23 mouse cellular contexts compared by ENCODE assay signal in genomic region chr2:165262274-165262990, GRCm38 (mm10). TPM values are rescaled to one million over a fixed set of nuclear protein-coding genes. Genes with fewer than 3 reads are reported as not detected.
DNase-seq lines count a peak whose midpoint lies in the region; ATAC-seq and TF ChIP-seq lines count a peak whose summit lies in the region.
"Had no signal": no experiment of that assay in that cellular context is flagged by ENCODE, and none has a peak within 500 bp of the region (broad histone marks: within the 10 kb centered on the region; RNA-seq: fewer than 3 reads in every experiment).

No protein-coding gene starts in this region.

- H3K27me3 ChIP-seq in hindbrain, embryonic 10.5 days (ENCODE audit: insufficient read depth, poor library complexity, severe bottlenecking) = peaks cover 79% of the 10 kb centered on the region
- no peaks in the 10 kb centered on the region for H3K27me3 ChIP-seq in hindbrain, postnatal 0 days (ENCODE audit: insufficient read depth, low read length)
- H3K27me3 ChIP-seq in midbrain, postnatal 0 days (ENCODE audit: insufficient read depth, low read length) = no peaks in the 10 kb centered on the region
- no peaks in the 10 kb centered on the region for H3K27me3 ChIP-seq in midbrain, embryonic 15.5 days (replicated peaks)

- WGBS in hindbrain, embryonic 10.5 days = 69% methylated on average over 18 of the region's 18 CpGs
- 62% methylated on average over 18 of the region's 18 CpGs for WGBS in hindbrain, postnatal 0 days
- WGBS in midbrain, postnatal 0 days = 69% methylated on average over 18 of the region's 18 CpGs
- 68% methylated on average over 18 of the region's 18 CpGs for WGBS in midbrain, embryonic 15.5 days

- H3K9me3 ChIP-seq in hindbrain, embryonic 10.5 days = no peaks in the 10 kb centered on the region
- H3K9me3 ChIP-seq in hindbrain, postnatal 0 days (ENCODE audit: low read length) = no peaks in the 10 kb centered on the region
- H3K9me3 ChIP-seq in midbrain, postnatal 0 days (ENCODE audit: low read length) = no peaks in the 10 kb centered on the region
- no peaks in the 10 kb centered on the region for H3K9me3 ChIP-seq in midbrain, embryonic 15.5 days
- H3K9me3 ChIP-seq: embryonic facial prominence, embryonic 15.5 days; G1E; hindbrain, embryonic 15.5 days; intestine, embryonic 15.5 days had no signal

- H3K36me3 ChIP-seq in hindbrain, embryonic 10.5 days = no peaks in the 10 kb centered on the region
- no peaks in the 10 kb centered on the region for H3K36me3 ChIP-seq in hindbrain, postnatal 0 days (ENCODE audit: insufficient read depth, low read length)
- no peaks in the 10 kb centered on the region for H3K36me3 ChIP-seq in midbrain, postnatal 0 days (ENCODE audit: insufficient read depth, low read length)
- no peaks in the 10 kb centered on the region for H3K36me3 ChIP-seq in midbrain, embryonic 15.5 days (replicated peaks)
- H3K36me3 ChIP-seq: embryonic facial prominence, embryonic 15.5 days; G1E; hindbrain, embryonic 15.5 days; intestine, embryonic 15.5 days had no signal

- ATAC-seq in hindbrain, postnatal 0 days = no peak
- ATAC-seq in midbrain, postnatal 0 days (ENCODE audit: low FRiP score) = no peak
- no peak for ATAC-seq in midbrain, embryonic 15.5 days (replicated peaks)
- ATAC-seq in megakaryocyte, adult 5-6 weeks (ENCODE audit: poor library complexity, severe bottlenecking) = peak; percentile 18; the same call in 1 of the 2 replicates
- ATAC-seq: forebrain, embryonic 14.5 days; forebrain, postnatal 0 days; intestine, embryonic 15.5 days; Patski had no signal

- H3K4me2 ChIP-seq in hindbrain, postnatal 0 days (ENCODE audit: low read depth, low read length) = no peak overlapping the region
- no peak overlapping the region for H3K4me2 ChIP-seq in midbrain, postnatal 0 days (ENCODE audit: low read depth, low read length, poor library complexity, severe bottlenecking)
- H3K4me2 ChIP-seq in midbrain, embryonic 15.5 days = no peak overlapping the region
- H3K4me2 ChIP-seq: embryonic facial prominence, embryonic 15.5 days; heart, embryonic 11.5 days; hindbrain, embryonic 15.5 days; intestine, embryonic 15.5 days had no signal

- H3K4me3 ChIP-seq in hindbrain, embryonic 10.5 days = no peak overlapping the region
- no peak overlapping the region for H3K4me3 ChIP-seq in hindbrain, postnatal 0 days (ENCODE audit: low read length)
- H3K4me3 ChIP-seq in midbrain, postnatal 0 days (ENCODE audit: low read depth, low read length) = no peak overlapping the region
- no peak overlapping the region for H3K4me3 ChIP-seq in midbrain, embryonic 15.5 days
- H3K4me3 ChIP-seq: embryonic facial prominence, embryonic 15.5 days; gastrocnemius, adult 2 months; hindbrain, embryonic 15.5 days; intestine, embryonic 15.5 days had no signal

- peak overlapping the region; percentile 46 for H3K27ac ChIP-seq in hindbrain, embryonic 10.5 days
- H3K27ac ChIP-seq in hindbrain, postnatal 0 days = no peak overlapping the region
- H3K27ac ChIP-seq in midbrain, postnatal 0 days (ENCODE audit: low read depth, low read length) = no peak overlapping the region
- H3K27ac ChIP-seq in midbrain, embryonic 15.5 days = no peak overlapping the region
- H3K27ac ChIP-seq: embryonic facial prominence, embryonic 15.5 days; gastrocnemius, adult 2 months; hindbrain, embryonic 15.5 days; intestine, embryonic 15.5 days had no signal

- DNase-seq in hindbrain, embryonic 10.5 days (ENCODE audit: low spot score) = no peak
- no peak for DNase-seq in hindbrain, postnatal 0 days (ENCODE audit: low spot score)
- DNase-seq in midbrain, postnatal 0 days (ENCODE audit: low spot score) = no peak
- no peak for DNase-seq in urinary bladder, postnatal 14 days (ENCODE audit: low spot score)
- DNase-seq: adrenal gland, postnatal 10 days; adrenal gland, postnatal 36 days; cerebellum, adult 18-20 months; cerebellum, adult 9-10 months; cerebellum, postnatal 36 days; embryo, embryonic 11 days; forebrain, postnatal 0 days; gastrocnemius, adult 2 months; gastrocnemius, postnatal 14 days had no signal

- no peak for TF ChIP-seq CTCF in hindbrain, postnatal 0 days (IDR thresholded peaks at IDR 0.05; ENCODE audit: low read depth)
- 0 out of 2 replicates have a peak, but pooled peaks have one; percentile 13 for TF ChIP-seq CTCF in midbrain, postnatal 0 days (IDR thresholded peaks at IDR 0.05)

- H3K4me1 ChIP-seq in hindbrain, embryonic 10.5 days (replicated peaks) = peaks cover 68% of the 10 kb centered on the region
- H3K4me1 ChIP-seq in hindbrain, postnatal 0 days (ENCODE audit: insufficient read depth, low read length) = peaks cover 28% of the 10 kb centered on the region
- H3K4me1 ChIP-seq in midbrain, postnatal 0 days (ENCODE audit: insufficient read depth, low read length) = peaks cover 21% of the 10 kb centered on the region
- H3K4me1 ChIP-seq in midbrain, embryonic 15.5 days = peaks cover 43% of the 10 kb centered on the region
- H3K4me1 ChIP-seq: intestine, embryonic 15.5 days had no signal

- H3K9ac ChIP-seq in hindbrain, postnatal 0 days (replicated peaks; ENCODE audit: low read length) = no peak overlapping the region
- 0 out of 2 replicates have a peak overlapping the region, but pooled peaks have one; percentile 5 for H3K9ac ChIP-seq in midbrain, postnatal 0 days (replicated peaks; ENCODE audit: low read length, poor library complexity, severe bottlenecking)
- H3K9ac ChIP-seq in midbrain, embryonic 15.5 days = no peak overlapping the region
- H3K9ac ChIP-seq: embryonic facial prominence, embryonic 15.5 days; forebrain, postnatal 0 days; hindbrain, embryonic 15.5 days; intestine, embryonic 15.5 days had no signal

RNA-seq across cellular contexts. Expression of gene Slc35c2, which starts 25.2 kb away (rescaled TPM):
- polyA plus RNA-seq in hindbrain, embryonic 10.5 days (2016; fragmentation: Nextera tagmentation; extraction: Ambion mirVana) = 68.3 and 73.0 TPM in 2 replicates
- total RNA-seq in hindbrain, postnatal 0 days (2014; rRNA removed) = 97.1 and 120 TPM in 2 replicates
- 65.7 and 68.1 TPM in 2 replicates for polyA plus RNA-seq in hindbrain, postnatal 0 days (2015; fragmentation: Nextera tagmentation; extraction: Ambion mirVana)
- total RNA-seq in midbrain, postnatal 0 days (2014; rRNA removed) = 89.6 and 98.9 TPM in 2 replicates
- polyA plus RNA-seq in midbrain, postnatal 0 days (2015; fragmentation: Nextera tagmentation; extraction: Ambion mirVana) = 68.7 and 69.3 TPM in 2 replicates
- polyA plus RNA-seq in midbrain, embryonic 15.5 days (2015; fragmentation: Nextera tagmentation; extraction: Ambion mirVana) = 72.8 and 74.1 TPM in 2 replicates
- total RNA-seq in megakaryocyte, adult 5-6 weeks (2015) = 57.2 and 57.5 TPM in 2 replicates
- 52.8 and 71.8 TPM in 2 replicates for total RNA-seq in megakaryocyte, adult 5-6 weeks (2017)

RNA-seq across cellular contexts. Expression of gene Cdh22, which starts 27.8 kb away (rescaled TPM):
- 4.4 and 8.7 TPM in 2 replicates for polyA plus RNA-seq in hindbrain, embryonic 10.5 days (2016; fragmentation: Nextera tagmentation; extraction: Ambion mirVana)
- 47.3 and 53.4 TPM in 2 replicates for total RNA-seq in hindbrain, postnatal 0 days (2014; rRNA removed)
- 16.5 and 19.2 TPM in 2 replicates for polyA plus RNA-seq in hindbrain, postnatal 0 days (2015; fragmentation: Nextera tagmentation; extraction: Ambion mirVana)
- total RNA-seq in midbrain, postnatal 0 days (2014; rRNA removed) = 41.3 and 47.9 TPM in 2 replicates
- 21.9 and 23.2 TPM in 2 replicates for polyA plus RNA-seq in midbrain, postnatal 0 days (2015; fragmentation: Nextera tagmentation; extraction: Ambion mirVana)
- 20.8 and 21.2 TPM in 2 replicates for polyA plus RNA-seq in midbrain, embryonic 15.5 days (2015; fragmentation: Nextera tagmentation; extraction: Ambion mirVana)
- total RNA-seq in megakaryocyte, adult 5-6 weeks (2015) = 0.09 TPM in 1 of 2 replicates, not detected in the other
- 0.07 TPM in 1 of 2 replicates, not detected in the other for total RNA-seq in megakaryocyte, adult 5-6 weeks (2017)
- total RNA-seq: hematopoietic stem cell, adult 5-6 weeks had no signal
- polyA plus RNA-seq: G1E, Patski had no signal
